Mouse (Mus musculus): ENCODE measurements at regions not wholly inside any gene's neighbourhood (a gene's known extent, or its start where the extent isn't known, plus 50 kb on each side); places are given as distances from the start of the nearest gene placed in this dataset.

GRCm38 (mm10) chr7:119279896-119280661, 95.7 kb upstream of the Gpr139 start:
- TF ChIP-seq POLR2A (IDR thresholded peaks at IDR 0.05; ENCODE audit: insufficient read length, low read depth): no peak
- no peak for TF ChIP-seq TCF12 (IDR thresholded peaks at IDR 0.05; ENCODE audit: insufficient read depth, poor library complexity, severe bottlenecking)
- TF ChIP-seq MYOG (IDR thresholded peaks at IDR 0.05; ENCODE audit: control insufficient read depth in 1 of 3, insufficient read depth in 1 of 3, insufficient read length in 2 of 3, low read depth in 2 of 3): no peak
- no peak for TF ChIP-seq CEBPB (IDR thresholded peaks at IDR 0.05; ENCODE audit: insufficient read depth, poor library complexity, severe bottlenecking)
- no peak for TF ChIP-seq USF1 (IDR thresholded peaks at IDR 0.05; ENCODE audit: low read depth)

All from myocyte (in vitro differentiated cells).